Mouse (Mus musculus) kidney, postnatal 0 days (tissue): ENCODE measurements around the gene Fbxw10. TPM values are rescaled to one million over a fixed set of nuclear protein-coding genes. Genes with fewer than 3 reads are reported as not detected.

Experiments
- ATAC-seq: fragments of 200-750 bp; cut with Nextera tagmentation; replicated peaks from 2 replicates; pipeline ENCODE4 v1.8.0; 2017; ENCODE audit warnings: low read depth, moderate number of reproducible peaks, moderate TSS enrichment, moderate library complexity; ENCODE audit not compliant: low FRiP score
- DNase-seq: peaks from one replicate; pipeline ENCODE4 v3.0.0-alpha.2; 2016; ENCODE audit warnings: low spot score
- H3K27ac ChIP-seq: fragments of 300-500 bp; sonication (generic); 2 replicates; pipeline ENCODE4 v1.5.1; 2014; ENCODE audit warnings: mild to moderate bottlenecking
- H3K27me3 ChIP-seq: fragments of 300-500 bp; sonication (generic); 2 replicates; pipeline ENCODE4 v1.6.1; 2014; ENCODE audit warnings: low read length, mixed read lengths; ENCODE audit not compliant: insufficient read depth
- H3K36me3 ChIP-seq: fragments of 300-500 bp; sonication (generic); 2 replicates; pipeline ENCODE4 v1.6.1; 2014; ENCODE audit warnings: low read length, mixed read lengths; ENCODE audit not compliant: insufficient read depth
- H3K4me1 ChIP-seq: fragments of 300-500 bp; sonication (generic); replicated peaks from 2 replicates; pipeline ENCODE4 v1.6.1; 2014; ENCODE audit warnings: antibody characterized with exemption, low read length, mixed read lengths; ENCODE audit not compliant: insufficient read depth
- H3K4me2 ChIP-seq: fragments of 300-500 bp; sonication (generic); 2 replicates; pipeline ENCODE4 v1.6.1; 2014; ENCODE audit warnings: mild to moderate bottlenecking, low read length, moderate library complexity, mixed read lengths
- H3K4me3 ChIP-seq: fragments of 300-500 bp; sonication (generic); replicated peaks from 2 replicates; pipeline ENCODE4 v1.5.1; 2014; ENCODE audit warnings: low read depth, low read length
- H3K9ac ChIP-seq: fragments of 300-500 bp; sonication (generic); 2 replicates; pipeline ENCODE4 v1.6.1; 2014; ENCODE audit warnings: low read depth, low read length
- H3K9me3 ChIP-seq: fragments of 300-500 bp; sonication (generic); replicated peaks from 2 replicates; pipeline ENCODE4 v1.6.1; 2016; ENCODE audit warnings: low read length, inconsistent platforms, mixed read lengths
- CTCF ChIP-seq: IDR thresholded peaks from 2 replicates; pipeline ENCODE4 v1.5.1; 2016; ENCODE audit warnings: antibody characterized with exemption, low read depth, mild to moderate bottlenecking, moderate library complexity
- WGBS: fragments of 180-500 bp; shearing (Covaris S2); extraction: QIAGEN DNeasy Blood & Tissue Kit; methylation state at CpG from one replicate; pipeline ENCODE4 v1.1.7; 2014; 5-methylcytosine and 5-hydroxymethylcytosine counted together
- polyA plus RNA-seq: library from polyadenylated mRNA; unstranded; fragments of >200 nt; fragmentation: Nextera tagmentation; extraction: Ambion mirVana; gene quantifications from 2 replicates; pipeline ENCODE4 v1.2.1, GENCODE M21; 2015

Gene Fbxw10
- polyA plus RNA-seq, 1 experiment from 2014 or later, result 0.53 TPM

DNA sequence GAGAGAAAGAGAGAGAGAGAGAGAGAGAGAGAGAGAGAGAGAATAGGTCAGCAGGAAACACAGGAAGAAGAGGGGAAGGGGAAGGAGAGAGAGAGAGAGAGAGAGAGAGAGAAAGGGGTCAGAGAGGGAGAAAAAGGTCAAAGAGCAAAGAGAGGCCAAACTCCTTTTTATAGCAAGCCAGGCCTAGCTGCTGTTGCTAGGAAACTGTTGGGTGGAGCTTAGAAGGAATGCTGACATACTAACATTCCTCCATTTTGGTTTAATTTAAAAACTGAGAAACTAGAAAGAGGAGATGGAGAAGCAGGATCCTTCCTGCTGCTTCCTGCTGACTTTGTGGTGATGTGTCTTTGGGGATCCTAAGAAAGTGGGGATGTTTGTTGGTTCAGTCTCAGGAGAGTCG lies 28.8 kb downstream of the Fbxw10 start:
- 88% methylated on average over 1 of the region's 1 CpGs for WGBS
- ATAC-seq, result no peak
- Histone ChIP-seq H3K27ac (no peak overlapping the region), H3K9ac (no peak overlapping the region), H3K4me3 (no peak overlapping the region), H3K36me3 (no peaks in the 10 kb centered on the region), H3K9me3 (no peaks in the 10 kb centered on the region), H3K27me3 (no peaks in the 10 kb centered on the region), H3K4me2 (no peak overlapping the region), H3K4me1 (no peaks in the 10 kb centered on the region)
- peak; percentile 9 for DNase-seq
- TF ChIP-seq CTCF, result no peak

DNA sequence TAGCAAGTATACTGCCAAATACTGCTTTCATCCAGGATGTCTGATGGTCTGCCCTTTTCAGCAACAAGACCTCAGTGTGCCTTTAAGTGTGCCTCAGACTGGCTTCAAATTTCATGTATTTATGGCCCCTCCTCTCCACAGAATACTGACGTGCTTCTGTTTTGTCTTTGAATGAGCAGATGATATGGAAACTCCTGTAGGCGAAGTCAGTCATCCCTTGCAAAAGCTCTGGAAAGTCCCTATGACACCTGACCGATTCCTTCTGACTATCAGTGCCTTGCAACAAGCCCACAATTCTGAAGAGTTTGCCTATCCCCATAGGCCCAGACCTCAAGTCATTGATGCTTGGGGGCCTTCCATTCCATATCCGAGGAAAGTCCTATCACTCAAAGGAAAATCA lies 29.6 kb downstream of the Fbxw10 start:
- Histone ChIP-seq H3K9me3 (no peaks in the 10 kb centered on the region), H3K4me3 (no peak overlapping the region), H3K4me2 (no peak overlapping the region), H3K36me3 (no peaks in the 10 kb centered on the region), H3K27ac (no peak overlapping the region), H3K9ac (no peak overlapping the region), H3K27me3 (no peaks in the 10 kb centered on the region), H3K4me1 (no peaks in the 10 kb centered on the region)
- 78% methylated on average over 4 of the region's 4 CpGs for WGBS
- ATAC-seq (no peak), DNase-seq (no peak)
- no peak for TF ChIP-seq CTCF

DNA sequence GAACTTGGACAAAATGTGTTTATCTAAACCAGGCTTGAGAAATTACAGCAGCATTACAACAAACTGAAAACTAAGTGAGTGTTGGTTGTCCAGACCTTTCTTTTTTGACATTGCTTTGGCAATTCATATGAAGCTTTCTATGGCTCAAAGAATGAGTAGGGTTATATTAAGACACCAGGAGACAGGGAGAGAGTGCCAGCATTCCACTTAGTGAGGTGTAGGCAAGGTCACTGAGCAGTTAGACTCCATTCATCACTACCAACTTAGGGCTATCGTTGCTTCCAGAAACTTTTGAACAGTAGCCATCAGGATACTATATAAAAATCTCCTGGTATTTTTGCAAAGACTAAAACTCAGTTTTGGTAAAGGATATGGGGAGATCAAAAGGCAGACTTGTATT lies 30.5 kb downstream of the Fbxw10 start:
- TF ChIP-seq CTCF, result no peak
- no peak for ATAC-seq

DNA sequence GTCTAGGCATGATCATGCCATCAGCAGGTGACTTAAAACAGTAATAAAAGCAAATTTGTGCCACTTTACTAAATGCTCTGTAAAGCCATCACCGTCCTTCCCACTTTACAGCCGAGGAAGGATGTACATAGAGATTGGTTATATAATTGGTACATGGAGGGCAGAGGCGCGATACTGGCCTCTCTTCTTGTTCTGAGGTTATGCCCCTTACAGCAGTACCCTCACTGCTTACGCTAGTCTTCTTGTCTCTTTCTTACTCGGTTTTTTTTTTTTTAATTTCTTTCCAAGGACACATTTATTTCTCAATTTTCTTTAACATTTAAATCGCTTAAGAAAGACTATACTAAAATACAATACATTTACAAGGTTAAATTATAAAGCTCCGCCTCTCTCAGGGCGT lies 31.9 kb downstream of the Fbxw10 start:
- 22% methylated on average over 9 of the region's 9 CpGs for WGBS
- ATAC-seq (no peak), DNase-seq (no peak)
- no peak overlapping the region for H3K27ac ChIP-seq
- no peak for TF ChIP-seq CTCF
- H3K4me1 ChIP-seq, result no peaks in the 10 kb centered on the region
- no peaks in the 10 kb centered on the region for H3K27me3 ChIP-seq
- H3K9ac ChIP-seq, result no peak overlapping the region
- H3K4me2 ChIP-seq, result peak overlapping the region; percentile 69
- no peaks in the 10 kb centered on the region for H3K36me3 ChIP-seq
- no peaks in the 10 kb centered on the region for H3K9me3 ChIP-seq
- peak overlapping the region; percentile 67 for H3K4me3 ChIP-seq

More for the DNA sequence above, 30.5 kb downstream of the Fbxw10 start:
- 83% methylated on average over 1 of the region's 1 CpGs for WGBS
- DNase-seq, result no peak
- no peaks in the 10 kb centered on the region for H3K36me3 ChIP-seq
- no peak overlapping the region for H3K27ac ChIP-seq
- no peak overlapping the region for H3K4me2 ChIP-seq
- no peaks in the 10 kb centered on the region for H3K4me1 ChIP-seq
- no peak overlapping the region for H3K9ac ChIP-seq
- H3K4me3 ChIP-seq, result no peak overlapping the region
- H3K27me3 ChIP-seq, result no peaks in the 10 kb centered on the region
- no peaks in the 10 kb centered on the region for H3K9me3 ChIP-seq

DNA sequence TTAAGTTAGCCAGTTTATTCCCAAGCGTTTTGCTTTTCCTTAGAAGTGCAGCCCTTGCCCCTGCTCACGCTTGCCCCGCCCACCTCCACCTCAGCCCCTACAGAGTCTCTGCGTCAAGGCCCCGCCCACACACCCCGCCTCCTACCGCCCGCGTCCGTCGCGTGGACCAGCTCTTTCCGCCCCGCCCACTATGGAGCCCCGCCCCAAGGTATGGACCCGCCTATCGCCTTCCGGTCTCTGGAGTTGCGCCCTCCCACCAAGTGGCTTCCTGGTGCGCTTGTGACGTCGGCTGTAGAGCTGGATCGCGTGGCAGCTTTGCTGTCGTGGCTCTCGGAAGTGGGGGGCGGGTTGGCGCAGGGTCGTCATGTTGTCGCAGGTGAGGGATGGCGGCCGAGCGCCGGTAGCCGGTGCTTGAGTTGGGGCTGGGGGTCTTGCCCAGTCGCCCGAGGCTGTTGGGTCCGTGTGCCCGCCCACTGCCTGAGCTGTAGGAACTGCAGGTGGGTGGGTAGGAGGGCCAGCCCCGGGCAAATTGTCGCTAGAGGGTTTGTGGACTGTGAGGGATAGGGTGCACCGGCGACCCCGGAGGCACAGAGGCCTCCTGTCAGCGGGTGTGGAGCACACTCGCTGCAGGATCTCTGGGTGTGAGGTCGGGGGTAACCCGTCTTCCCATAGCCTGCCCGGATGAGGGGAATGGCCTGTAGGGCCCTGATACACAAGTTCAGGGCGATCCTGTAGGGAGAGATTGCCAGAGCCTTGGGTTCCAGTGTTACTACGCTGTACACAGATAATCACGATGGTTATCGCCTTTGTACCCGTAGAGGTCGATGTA lies 32.6 kb downstream of the Fbxw10 start, which contains the start of gene Tvp23b:
Gene Tvp23b, plus strand, starts transcription at position 236 of the 829 bp plus-strand sequence.
- no peak for TF ChIP-seq CTCF
- Histone ChIP-seq H3K4me2 (peak within 1 kb of the TSS; percentile 69), H3K4me1 (no peaks in the 10 kb centered on the region), H3K36me3 (0 out of 2 replicates have a peak, but pooled peaks cover 5% of the 10 kb centered on the region), H3K27me3 (no peaks in the 10 kb centered on the region), H3K4me3 (peak within 1 kb of the TSS; percentile 67), H3K27ac (peak within 1 kb of the TSS; percentile 83), H3K9me3 (no peaks in the 10 kb centered on the region), H3K9ac (peak within 1 kb of the TSS; percentile 80)
- DNase-seq, result peak; percentile 99
- WGBS, result 1% methylated on average over 55 of the region's 55 CpGs
- peak; percentile 97 for ATAC-seq

DNA sequence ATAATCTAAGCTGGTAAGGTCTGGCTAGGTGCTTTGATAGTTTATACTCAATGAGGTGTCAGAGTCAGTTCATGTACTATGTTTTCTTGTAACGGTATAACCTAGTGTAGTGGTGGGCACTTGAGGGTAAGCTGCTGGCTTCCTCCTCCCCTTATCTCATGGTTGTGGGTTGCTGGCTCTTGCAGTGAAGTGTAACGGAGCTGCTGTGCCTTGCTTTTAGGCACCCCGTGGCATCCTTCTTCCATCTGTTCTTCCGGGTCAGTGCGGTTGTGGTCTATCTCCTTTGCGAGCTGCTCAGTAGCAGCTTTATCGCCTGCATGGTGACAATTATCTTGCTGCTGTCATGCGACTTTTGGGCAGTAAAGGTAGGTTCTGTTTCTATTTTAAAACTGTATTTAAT lies 36.5 kb downstream of the Fbxw10 start:
- H3K27me3 ChIP-seq, result no peaks in the 10 kb centered on the region
- H3K4me3 ChIP-seq, result no peak overlapping the region
- H3K4me1 ChIP-seq, result no peaks in the 10 kb centered on the region
- H3K27ac ChIP-seq, result no peak overlapping the region
- DNase-seq (no peak), ATAC-seq (no peak)
- H3K36me3 ChIP-seq, result peaks cover 27% of the 10 kb centered on the region
- WGBS, result 92% methylated on average over 8 of the region's 8 CpGs
- no peak overlapping the region for H3K9ac ChIP-seq
- H3K4me2 ChIP-seq, result no peak overlapping the region
- TF ChIP-seq CTCF, result no peak
- no peaks in the 10 kb centered on the region for H3K9me3 ChIP-seq
